Mouse (Mus musculus) embryonic facial prominence, embryonic 12.5 days (tissue): ENCODE measurements around the gene Olfr224. TPM values are rescaled to one million over a fixed set of nuclear protein-coding genes. Genes with fewer than 3 reads are reported as not detected.

Experiments
- polyA plus RNA-seq: library from polyadenylated mRNA; unstranded; fragments of >200 nt; fragmentation: Nextera tagmentation; extraction: Ambion mirVana; gene quantifications from 2 replicates; pipeline ENCODE4 v1.2.1, GENCODE M21; 2016

Olfr224 gene
- polyA plus RNA-seq, 1 experiment from 2014 or later = not detected

Other genes with a start within 250 kb of the Olfr224 start
- 38.7 and 40.8 TPM in 2 replicates for gene Zfp672, start 240.2 kb downstream of the Olfr224 start, polyA plus RNA-seq
- gene Sh3bp5l, start 239.8 kb downstream of the Olfr224 start, polyA plus RNA-seq = 38.2 and 40.6 TPM in 2 replicates
- gene Lypd8, start 191.5 kb downstream of the Olfr224 start, polyA plus RNA-seq = not detected in 2 replicates
- gene 1810065E05Rik, start 149.4 kb downstream of the Olfr224 start, polyA plus RNA-seq = not detected in 2 replicates
- gene Gm12253, start 138.0 kb downstream of the Olfr224 start, polyA plus RNA-seq = not detected in 2 replicates
- not detected in 2 replicates for gene Lypd9, start 117.6 kb downstream of the Olfr224 start, polyA plus RNA-seq
- gene Olfr30, start 108.3 kb downstream of the Olfr224 start, polyA plus RNA-seq = not detected in 2 replicates
- gene Olfr332, start 78.0 kb downstream of the Olfr224 start, polyA plus RNA-seq = not detected in 2 replicates
- not detected in 2 replicates for gene Olfr331, start 68.0 kb downstream of the Olfr224 start, polyA plus RNA-seq
- not detected in 2 replicates for gene Olfr330, start 35.7 kb downstream of the Olfr224 start, polyA plus RNA-seq
- not detected in 2 replicates for gene Olfr329-ps, start 24.1 kb downstream of the Olfr224 start, polyA plus RNA-seq
- 0.08 TPM in 1 of 2 replicates, not detected in the other for gene Olfr328, start 14.9 kb downstream of the Olfr224 start, polyA plus RNA-seq
- gene Olfr325, start 7.2 kb upstream of the Olfr224 start, polyA plus RNA-seq = not detected in 2 replicates
- not detected in 2 replicates for gene Olfr324, start 24.6 kb upstream of the Olfr224 start, polyA plus RNA-seq
- not detected in 2 replicates for gene 2210407C18Rik, start 45.5 kb upstream of the Olfr224 start, polyA plus RNA-seq
- not detected in 2 replicates for gene Olfr323, start 59.9 kb upstream of the Olfr224 start, polyA plus RNA-seq
- 0.26 and 0.60 TPM in 2 replicates for gene Trim58, start 69.9 kb upstream of the Olfr224 start, polyA plus RNA-seq
- not detected in 2 replicates for gene Olfr322, start 88.2 kb upstream of the Olfr224 start, polyA plus RNA-seq
- not detected in 2 replicates for gene Olfr320, start 110.5 kb upstream of the Olfr224 start, polyA plus RNA-seq
- gene Olfr319, start 128.6 kb upstream of the Olfr224 start, polyA plus RNA-seq = not detected in 2 replicates
- not detected in 2 replicates for gene Olfr318, start 153.5 kb upstream of the Olfr224 start, polyA plus RNA-seq
- gene Olfr317, start 168.7 kb upstream of the Olfr224 start, polyA plus RNA-seq = not detected in 2 replicates
- gene Olfr316, start 182.2 kb upstream of the Olfr224 start, polyA plus RNA-seq = not detected in 2 replicates
- not detected in 2 replicates for gene Olfr315, start 202.6 kb upstream of the Olfr224 start, polyA plus RNA-seq
- gene Olfr314, start 212.4 kb upstream of the Olfr224 start, polyA plus RNA-seq = not detected in 2 replicates
- gene Fam183b, start 231.4 kb upstream of the Olfr224 start, polyA plus RNA-seq = 0.42 and 0.59 TPM in 2 replicates
- not detected in 2 replicates for gene Olfr313, start 244.4 kb upstream of the Olfr224 start, polyA plus RNA-seq